8 mouse cellular contexts compared by ENCODE assay signal in genomic region chr2:30927151-30927781, GRCm38 (mm10). TPM values are rescaled to one million over a fixed set of nuclear protein-coding genes. Genes with fewer than 3 reads are reported as not detected.
A peak's percentile ranks its signal among the peaks of the same experiment; 100 is the strongest.
DNase-seq lines count a peak whose midpoint lies in the region; ATAC-seq lines count a peak whose summit lies in the region.

No protein-coding gene starts in this region.

- ATAC-seq in granulocyte monocyte progenitor cell, adult 5-6 weeks (replicated peaks; ENCODE audit: poor library complexity, severe bottlenecking), result peak; percentile 44

- peak; percentile 19 to 41 for DNase-seq in cerebellum, postnatal 14 days
- no peak for DNase-seq in cerebellum, adult 11 months
- DNase-seq in 3T3-L1 (ENCODE audit: low read depth, low spot score), result peak; percentile 94
- DNase-seq in lung, postnatal 10 days, result peak; percentile 80
- no peak for DNase-seq in urinary bladder, adult 18-20 months (ENCODE audit: low spot score in 2 of 2)
- no peak for DNase-seq in cerebellum, adult 11-12 months
- DNase-seq in ovary, adult 18-20 months (ENCODE audit: low spot score), result no peak

RNA-seq across cellular contexts. Expression of gene Ptges, which starts 2.4 kb away (rescaled TPM):
- total RNA-seq in granulocyte monocyte progenitor cell, adult 5-6 weeks (2014; fragmentation: Nextera tagmentation), result 0.30 TPM in 1 of 2 replicates, not detected in the other
- total RNA-seq in granulocyte monocyte progenitor cell, adult 5-6 weeks (2017), result 0.13 and 0.52 TPM in 2 replicates

RNA-seq across cellular contexts. Expression of gene Tor1b, which starts 25.5 kb away (rescaled TPM):
- total RNA-seq in granulocyte monocyte progenitor cell, adult 5-6 weeks (2014; fragmentation: Nextera tagmentation), result 39.2 and 43.9 TPM in 2 replicates
- total RNA-seq in granulocyte monocyte progenitor cell, adult 5-6 weeks (2017), result 33.9 and 37.7 TPM in 2 replicates

RNA-seq across cellular contexts. Expression of gene Tor1a, which starts 40.5 kb away (rescaled TPM):
- total RNA-seq in granulocyte monocyte progenitor cell, adult 5-6 weeks (2014; fragmentation: Nextera tagmentation), result 72.9 and 76.1 TPM in 2 replicates
- total RNA-seq in granulocyte monocyte progenitor cell, adult 5-6 weeks (2017), result 101 and 156 TPM in 2 replicates

RNA-seq across cellular contexts. Expression of gene BC005624, which starts 54.7 kb away (rescaled TPM):
- 35.9 and 42.6 TPM in 2 replicates for total RNA-seq in granulocyte monocyte progenitor cell, adult 5-6 weeks (2014; fragmentation: Nextera tagmentation)
- total RNA-seq in granulocyte monocyte progenitor cell, adult 5-6 weeks (2017), result 60.0 and 61.0 TPM in 2 replicates

RNA-seq across cellular contexts. Expression of gene Usp20, which starts 54.8 kb away (rescaled TPM):
- 5.2 and 10.0 TPM in 2 replicates for total RNA-seq in granulocyte monocyte progenitor cell, adult 5-6 weeks (2014; fragmentation: Nextera tagmentation)
- total RNA-seq in granulocyte monocyte progenitor cell, adult 5-6 weeks (2017), result 2.2 and 5.5 TPM in 2 replicates

Comparison
In these comparisons a context has a peak if more than half of its experiments do, and no peak if none do; other contexts are left out.
1. DNase-seq: peak in cerebellum, postnatal 14 days (2 of 2), 3T3-L1 (single experiment) and lung, postnatal 10 days (single experiment); none in cerebellum, adult 11 months (single experiment), urinary bladder, adult 18-20 months (0 of 2), cerebellum, adult 11-12 months (single experiment) and ovary, adult 18-20 months (single experiment).